Mouse (Mus musculus) spleen, postnatal 14 days (tissue): ENCODE results near the gene Edn3.

Source experiments
- DNase-seq, 2 experiments: peaks; one replicate each; pipeline ENCODE4 v3.0.0; 2021 to 2022; ENCODE audit warnings: low spot score in 2 of 2

Edn3 gene

GRCm38 (mm10) chr2:174796998-174797397, 36.6 kb downstream of the Edn3 start:
- no peak for DNase-seq

GRCm38 (mm10) chr2:174797495-174798068, 37.2 kb downstream of the Edn3 start:
- DNase-seq: no peak

GRCm38 (mm10) chr2:174802453-174802852, 42.0 kb downstream of the Edn3 start:
- DNase-seq: no peak

- no peak for DNase-seq
Observed at GRCm38 (mm10) chr2:174803661-174804060, 43.2 kb downstream of the Edn3 start.

GRCm38 (mm10) chr2:174807900-174808299, 47.5 kb downstream of the Edn3 start:
- DNase-seq: no peak

GRCm38 (mm10) chr2:174809296-174809695, 48.9 kb downstream of the Edn3 start:
- DNase-seq: no peak

- no peak for DNase-seq
Observed at GRCm38 (mm10) chr2:174813306-174813705, 52.9 kb downstream of the Edn3 start.

- no peak for DNase-seq
Observed at GRCm38 (mm10) chr2:174816163-174816562, 55.7 kb downstream of the Edn3 start.

GRCm38 (mm10) chr2:174820286-174820685, 59.9 kb downstream of the Edn3 start:
- DNase-seq: no peak

- no peak for DNase-seq
Observed at GRCm38 (mm10) chr2:174827829-174828228, 67.4 kb downstream of the Edn3 start.

- DNase-seq: no peak
Observed at GRCm38 (mm10) chr2:174833608-174834007, 73.2 kb downstream of the Edn3 start.
